Mouse (Mus musculus): Measurements from ENCODE around the gene Pld2. TPM values are rescaled to one million over a fixed set of nuclear protein-coding genes. Genes with fewer than 3 reads are reported as not detected.

Pld2 gene
- total RNA-seq, 1 experiment = 4.4 TPM

GRCm38 (mm10) chr11:70504970-70505369 is 34.9 kb upstream of the Pld2 start, which contains the start of gene Tm4sf5:
Gene Tm4sf5 (plus strand): TSS chr11:70505244.
- no peaks in the 10 kb centered on the region for H3K9me3 ChIP-seq (ENCODE audit: control insufficient read depth, insufficient read depth, low read depth, low read length)
- in situ Hi-C loops (cut with MboI; ENCODE audit: low sequenced_read_pairs in 2 of 2, unreplicated experiment in 2 of 2) = loop anchor here in 1 of 2 experiments (5.0 kb wide), 1 partner anchor 88 kb away; no protein-coding TSS in a partner anchor
- no peak for DNase-seq (ENCODE audit: low read depth, low spot score)

DNA sequence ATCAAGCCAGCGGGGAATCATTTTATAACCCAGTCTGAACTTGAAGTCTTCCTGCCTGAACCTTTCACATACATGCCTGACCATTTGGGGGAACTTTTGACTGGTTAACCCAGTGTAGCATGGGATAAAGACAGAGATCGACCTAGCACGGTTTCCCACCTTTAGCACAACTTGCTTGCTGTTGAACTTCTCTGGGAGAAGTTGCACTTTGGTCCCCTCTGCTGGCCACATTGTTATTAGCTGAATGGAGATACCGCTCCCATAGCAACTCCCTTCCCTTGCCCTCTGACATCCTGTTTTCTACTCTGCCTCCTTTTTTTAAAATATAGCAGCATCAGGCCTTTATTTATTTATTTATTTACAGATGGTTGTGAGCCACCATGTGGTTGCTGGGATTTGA is 33.5 kb upstream of the Pld2 start:
- Histone ChIP-seq H3K9ac (ENCODE audit: insufficient read depth, low read depth, low read length, poor library complexity, severe bottlenecking) (no peak overlapping the region), H3K9me3 (ENCODE audit: control insufficient read depth, insufficient read depth, low read depth, low read length) (no peaks in the 10 kb centered on the region), H3K27ac (ENCODE audit: insufficient read depth, low read depth, low read length, poor library complexity, severe bottlenecking) (no peak overlapping the region), H3K36me3 (ENCODE audit: control insufficient read depth, insufficient read depth, low read length, poor library complexity, severe bottlenecking) (no peaks in the 10 kb centered on the region), H3K4me1 (ENCODE audit: control insufficient read depth in 2 of 2, insufficient read depth in 2 of 2, low read length in 2 of 2, poor library complexity in 1 of 2) (peaks cover 0 to 16% of the 10 kb centered on the region in 2 experiments; a peak in 2 of 4 replicates), H3K4me3 (ENCODE audit: insufficient read depth in 1 of 2, low read depth in 1 of 2, low read length in 2 of 2, poor library complexity in 1 of 2, severe bottlenecking in 1 of 2) (no peak overlapping the region)
- no peak for DNase-seq (ENCODE audit: low read depth, low spot score)
- TF ChIP-seq CHD2 (IDR thresholded peaks at IDR 0.05; ENCODE audit: low read depth, low read length) = no peak
- TF ChIP-seq MAFK (IDR thresholded peaks at IDR 0.05; ENCODE audit: insufficient read depth, low read depth, low read length) = no peak
- TF ChIP-seq ZNF384 (IDR thresholded peaks at IDR 0.05; ENCODE audit: low read depth, low read length) = no peak
- no peak for TF ChIP-seq HCFC1 (IDR thresholded peaks at IDR 0.05; ENCODE audit: borderline replicate concordance, insufficient read depth, low read length)
- no peak for TF ChIP-seq ZC3H11A (IDR thresholded peaks at IDR 0.05; ENCODE audit: borderline replicate concordance, low read depth, low read length)
- in situ Hi-C loops (cut with MboI; ENCODE audit: low sequenced_read_pairs in 2 of 2, unreplicated experiment in 2 of 2) = no loop called here

More at GRCm38 (mm10) chr11:70504970-70505369, 34.9 kb upstream of the Pld2 start, which contains the start of gene Tm4sf5:
- TF ChIP-seq CHD2 (IDR thresholded peaks at IDR 0.05; ENCODE audit: low read depth, low read length) (no peak), MAFK (IDR thresholded peaks at IDR 0.05; ENCODE audit: insufficient read depth, low read depth, low read length) (no peak), ZNF384 (IDR thresholded peaks at IDR 0.05; ENCODE audit: low read depth, low read length) (no peak), HCFC1 (IDR thresholded peaks at IDR 0.05; ENCODE audit: borderline replicate concordance, insufficient read depth, low read length) (no peak), ZC3H11A (IDR thresholded peaks at IDR 0.05; ENCODE audit: borderline replicate concordance, low read depth, low read length) (no peak)
- no peak within 1 kb of the TSS; a peak in 1 of 4 replicates for H3K4me3 ChIP-seq (ENCODE audit: insufficient read depth in 1 of 2, low read depth in 1 of 2, low read length in 2 of 2, poor library complexity in 1 of 2, severe bottlenecking in 1 of 2)
- H3K4me1 ChIP-seq (ENCODE audit: control insufficient read depth in 2 of 2, insufficient read depth in 2 of 2, low read length in 2 of 2, poor library complexity in 1 of 2) = peaks cover 0 to 11% of the 10 kb centered on the region in 2 experiments; a peak in 2 of 4 replicates
- no peaks in the 10 kb centered on the region for H3K36me3 ChIP-seq (ENCODE audit: control insufficient read depth, insufficient read depth, low read length, poor library complexity, severe bottlenecking)
- no peak within 1 kb of the TSS for H3K9ac ChIP-seq (ENCODE audit: insufficient read depth, low read depth, low read length, poor library complexity, severe bottlenecking)
- H3K27ac ChIP-seq (ENCODE audit: insufficient read depth, low read depth, low read length, poor library complexity, severe bottlenecking) = no peak within 1 kb of the TSS

DNA sequence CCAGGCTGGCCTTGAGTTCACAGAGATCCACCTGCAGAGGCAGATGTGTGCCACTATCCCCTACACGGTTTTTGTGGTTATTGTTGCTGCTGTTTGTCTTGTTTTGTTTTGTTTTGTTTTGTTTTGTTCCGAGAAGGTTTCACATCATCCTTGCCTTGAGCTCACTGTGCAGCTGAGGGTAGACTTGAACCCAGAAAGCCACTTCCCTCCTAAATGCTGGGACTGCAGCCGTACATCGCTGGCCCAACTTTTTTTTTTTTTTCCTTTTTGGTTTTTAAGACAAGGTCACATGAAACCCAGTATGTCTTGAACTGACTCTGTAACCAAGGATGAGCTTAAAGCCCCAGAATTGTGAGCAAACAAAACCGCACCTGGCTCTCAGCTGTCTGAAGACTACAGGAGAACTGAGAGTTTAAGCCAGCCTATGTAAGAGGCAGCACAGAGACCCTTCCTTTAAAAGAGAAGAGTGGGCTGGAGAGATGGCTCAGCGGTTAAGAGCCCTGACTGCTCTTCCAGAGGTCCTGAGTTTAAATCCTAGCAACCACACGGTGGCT is 32.8 kb upstream of the Pld2 start:
- no peaks in the 10 kb centered on the region for H3K9me3 ChIP-seq (ENCODE audit: control insufficient read depth, insufficient read depth, low read depth, low read length)
- H3K9ac ChIP-seq (ENCODE audit: insufficient read depth, low read depth, low read length, poor library complexity, severe bottlenecking) = no peak overlapping the region
- H3K4me3 ChIP-seq (ENCODE audit: insufficient read depth in 1 of 2, low read depth in 1 of 2, low read length in 2 of 2, poor library complexity in 1 of 2, severe bottlenecking in 1 of 2) = no peak overlapping the region
- DNase-seq (ENCODE audit: low read depth, low spot score) = no peak
- no peak overlapping the region for H3K27ac ChIP-seq (ENCODE audit: insufficient read depth, low read depth, low read length, poor library complexity, severe bottlenecking)
- no peaks in the 10 kb centered on the region for H3K36me3 ChIP-seq (ENCODE audit: control insufficient read depth, insufficient read depth, low read length, poor library complexity, severe bottlenecking)
- TF ChIP-seq MAFK (IDR thresholded peaks at IDR 0.05; ENCODE audit: insufficient read depth, low read depth, low read length) (no peak), ZC3H11A (IDR thresholded peaks at IDR 0.05; ENCODE audit: borderline replicate concordance, low read depth, low read length) (no peak), HCFC1 (IDR thresholded peaks at IDR 0.05; ENCODE audit: borderline replicate concordance, insufficient read depth, low read length) (no peak), ZNF384 (IDR thresholded peaks at IDR 0.05; ENCODE audit: low read depth, low read length) (no peak), CHD2 (IDR thresholded peaks at IDR 0.05; ENCODE audit: low read depth, low read length) (no peak)
- H3K4me1 ChIP-seq (ENCODE audit: control insufficient read depth in 2 of 2, insufficient read depth in 2 of 2, low read length in 2 of 2, poor library complexity in 1 of 2) = peaks cover 0 to 18% of the 10 kb centered on the region in 2 experiments; a peak in 2 of 4 replicates
- in situ Hi-C loops (cut with MboI; ENCODE audit: low sequenced_read_pairs in 2 of 2, unreplicated experiment in 2 of 2) = no loop called here

DNA sequence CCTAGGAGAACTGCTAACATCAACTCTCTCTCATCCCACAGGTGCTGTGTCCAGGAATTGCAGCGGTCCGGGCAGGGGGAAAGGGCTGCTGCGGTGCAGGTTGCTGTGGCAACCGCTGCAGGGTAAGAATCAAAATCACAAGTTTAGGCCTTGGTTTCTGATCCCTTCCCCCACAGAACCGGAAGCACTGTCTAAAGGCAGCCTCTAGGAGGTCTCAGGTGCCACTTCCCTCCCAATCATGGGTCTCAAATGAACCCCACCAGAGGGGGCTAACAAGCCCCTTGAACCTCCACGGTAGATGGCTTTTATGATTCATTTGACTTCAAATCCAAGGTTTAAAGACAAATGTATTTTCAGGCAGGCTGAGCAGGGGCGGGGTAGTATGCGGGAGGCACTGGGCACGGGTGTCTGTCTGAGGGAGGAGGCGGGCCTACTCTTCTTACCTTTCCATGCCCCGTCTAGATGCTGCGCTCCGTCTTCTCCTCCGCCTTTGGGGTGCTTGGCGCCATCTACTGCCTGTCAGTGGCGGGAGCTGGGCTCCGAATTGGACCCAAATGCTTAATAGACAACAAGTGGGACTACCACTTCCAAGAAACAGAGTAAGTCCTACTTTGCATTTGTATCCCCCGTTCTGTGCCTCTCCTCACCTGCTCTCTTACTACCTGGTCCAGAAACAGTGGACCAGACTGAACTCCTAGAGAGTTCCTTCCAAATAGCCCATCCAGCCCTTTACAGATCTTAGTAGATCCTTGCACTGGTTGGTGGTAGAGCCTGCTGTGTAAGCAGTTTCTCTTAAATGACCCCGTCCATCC is 29.9 kb upstream of the Pld2 start:
- in situ Hi-C loops (cut with MboI; ENCODE audit: low sequenced_read_pairs in 2 of 2, unreplicated experiment in 2 of 2) = no loop called here
- peak; percentile 77 for DNase-seq (ENCODE audit: low read depth, low spot score)
- Histone ChIP-seq H3K36me3 (ENCODE audit: control insufficient read depth, insufficient read depth, low read length, poor library complexity, severe bottlenecking) (no peaks in the 10 kb centered on the region), H3K9me3 (ENCODE audit: control insufficient read depth, insufficient read depth, low read depth, low read length) (no peaks in the 10 kb centered on the region), H3K9ac (ENCODE audit: insufficient read depth, low read depth, low read length, poor library complexity, severe bottlenecking) (peak overlapping the region; percentile 47; the same call in 1 of the 2 replicates), H3K4me3 (ENCODE audit: insufficient read depth in 1 of 2, low read depth in 1 of 2, low read length in 2 of 2, poor library complexity in 1 of 2, severe bottlenecking in 1 of 2) (peak overlapping the region; percentile 41 to 48; a peak in 3 of 4 replicates), H3K27ac (ENCODE audit: insufficient read depth, low read depth, low read length, poor library complexity, severe bottlenecking) (no peak overlapping the region), H3K4me1 (ENCODE audit: control insufficient read depth in 2 of 2, insufficient read depth in 2 of 2, low read length in 2 of 2, poor library complexity in 1 of 2) (peaks cover 0 to 18% of the 10 kb centered on the region in 2 experiments; a peak in 1 of 4 replicates)
- peak; percentile 69 for TF ChIP-seq MAFK (IDR thresholded peaks at IDR 0.05; ENCODE audit: insufficient read depth, low read depth, low read length)
- TF ChIP-seq ZC3H11A (IDR thresholded peaks at IDR 0.05; ENCODE audit: borderline replicate concordance, low read depth, low read length) = peak; percentile 38; the same call in 1 of the 2 replicates
- TF ChIP-seq ZNF384 (IDR thresholded peaks at IDR 0.05; ENCODE audit: low read depth, low read length) = no peak

All from ES-E14 (cell line).